Mouse (Mus musculus): Measurements from ENCODE around the gene Ablim1.
A peak's percentile ranks its signal among the peaks of the same experiment; 100 is the strongest.

Gene Ablim1

GRCm38 (mm10) chr19:57118785-57119565, 195.7 kb downstream of the Ablim1 start:
- DNase-seq = peak; percentile 82

GRCm38 (mm10) chr19:57117751-57118150, 197.0 kb downstream of the Ablim1 start:
- no peak for DNase-seq

- peak; percentile 54 for DNase-seq
Observed at GRCm38 (mm10) chr19:57116871-57117501, 197.7 kb downstream of the Ablim1 start.

GRCm38 (mm10) chr19:57115670-57116069, 199.0 kb downstream of the Ablim1 start:
- no peak for DNase-seq

GRCm38 (mm10) chr19:57114951-57115350, 199.8 kb downstream of the Ablim1 start:
- DNase-seq = no peak

GRCm38 (mm10) chr19:57113975-57114374, 200.7 kb downstream of the Ablim1 start:
- DNase-seq = no peak

- DNase-seq = no peak
Observed at GRCm38 (mm10) chr19:57112816-57113406, 201.8 kb downstream of the Ablim1 start.

GRCm38 (mm10) chr19:57112231-57112815, 202.4 kb downstream of the Ablim1 start:
- DNase-seq = no peak

- no peak for DNase-seq
Observed at GRCm38 (mm10) chr19:57111301-57111700, 203.4 kb downstream of the Ablim1 start.

GRCm38 (mm10) chr19:57109620-57110019, 205.1 kb downstream of the Ablim1 start:
- DNase-seq = peak; percentile 33

GRCm38 (mm10) chr19:57106513-57106912, 208.2 kb downstream of the Ablim1 start:
- DNase-seq = no peak

GRCm38 (mm10) chr19:57106031-57106430, 208.7 kb downstream of the Ablim1 start:
- no peak for DNase-seq

- no peak for DNase-seq
Observed at GRCm38 (mm10) chr19:57105156-57105555, 209.6 kb downstream of the Ablim1 start.

- peak; percentile 62 for DNase-seq
Observed at GRCm38 (mm10) chr19:57104171-57104748, 210.5 kb downstream of the Ablim1 start.

- no peak for DNase-seq
Observed at GRCm38 (mm10) chr19:57103360-57103958, 211.3 kb downstream of the Ablim1 start.

- no peak for DNase-seq
Observed at GRCm38 (mm10) chr19:57101986-57102385, 212.7 kb downstream of the Ablim1 start.

- no peak for DNase-seq
Observed at GRCm38 (mm10) chr19:57100753-57101446, 213.8 kb downstream of the Ablim1 start.

- no peak for DNase-seq
Observed at GRCm38 (mm10) chr19:57099986-57100385, 214.7 kb downstream of the Ablim1 start.

GRCm38 (mm10) chr19:57099094-57099357, 215.7 kb downstream of the Ablim1 start:
- DNase-seq = no peak

GRCm38 (mm10) chr19:57098241-57099093, 216.3 kb downstream of the Ablim1 start:
- peak; percentile 47 for DNase-seq

- DNase-seq = no peak
Observed at GRCm38 (mm10) chr19:57095340-57095739, 219.4 kb downstream of the Ablim1 start.

- DNase-seq = no peak
Observed at GRCm38 (mm10) chr19:57093698-57094004, 221.1 kb downstream of the Ablim1 start.

Measured in kidney, postnatal 10 days (tissue).